Mouse (Mus musculus): ENCODE measurements around the gene Plekhh1. TPM values are rescaled to one million over a fixed set of nuclear protein-coding genes. Genes with fewer than 3 reads are reported as not detected.

The Plekhh1 gene
- total RNA-seq, 1 experiment: 11.2 TPM

- DNase-seq (ENCODE audit: low read depth, low spot score): no peak
- TF ChIP-seq CHD2 (IDR thresholded peaks at IDR 0.05; ENCODE audit: low read depth, low read length) (no peak), HCFC1 (IDR thresholded peaks at IDR 0.05; ENCODE audit: borderline replicate concordance, insufficient read depth, low read length) (no peak), MAFK (IDR thresholded peaks at IDR 0.05; ENCODE audit: insufficient read depth, low read depth, low read length) (no peak), ZC3H11A (IDR thresholded peaks at IDR 0.05; ENCODE audit: borderline replicate concordance, low read depth, low read length) (no peak), ZNF384 (IDR thresholded peaks at IDR 0.05; ENCODE audit: low read depth, low read length) (no peak)
- H3K9ac ChIP-seq (ENCODE audit: insufficient read depth, low read depth, low read length, poor library complexity, severe bottlenecking): no peak overlapping the region
- no peak overlapping the region for H3K27ac ChIP-seq (ENCODE audit: insufficient read depth, low read depth, low read length, poor library complexity, severe bottlenecking)
- peaks cover 0 to 4% of the 10 kb centered on the region in 2 experiments; a peak in 1 of 4 replicates for H3K4me1 ChIP-seq (ENCODE audit: control insufficient read depth in 2 of 2, insufficient read depth in 2 of 2, low read length in 2 of 2, poor library complexity in 1 of 2)
- peaks cover 13% of the 10 kb centered on the region; the same call in 1 of the 2 replicates for H3K36me3 ChIP-seq (ENCODE audit: control insufficient read depth, insufficient read depth, low read length, poor library complexity, severe bottlenecking)
- no peak overlapping the region for H3K4me3 ChIP-seq (ENCODE audit: insufficient read depth in 1 of 2, low read depth in 1 of 2, low read length in 2 of 2, poor library complexity in 1 of 2, severe bottlenecking in 1 of 2)
- no peaks in the 10 kb centered on the region for H3K9me3 ChIP-seq (ENCODE audit: control insufficient read depth, insufficient read depth, low read depth, low read length)
- in situ Hi-C loops (cut with MboI; ENCODE audit: low sequenced_read_pairs in 2 of 2, unreplicated experiment in 2 of 2): no loop called here
Measured at GRCm38 (mm10) chr12:79060134-79060533, 31.2 kb downstream of the Plekhh1 start.

GRCm38 (mm10) chr12:79060766-79061652 lies 32.0 kb downstream of the Plekhh1 start:
- peaks cover 13% of the 10 kb centered on the region; the same call in 1 of the 2 replicates for H3K36me3 ChIP-seq (ENCODE audit: control insufficient read depth, insufficient read depth, low read length, poor library complexity, severe bottlenecking)
- DNase-seq (ENCODE audit: low read depth, low spot score): no peak
- TF ChIP-seq ZC3H11A (IDR thresholded peaks at IDR 0.05; ENCODE audit: borderline replicate concordance, low read depth, low read length) (no peak), CHD2 (IDR thresholded peaks at IDR 0.05; ENCODE audit: low read depth, low read length) (no peak), MAFK (IDR thresholded peaks at IDR 0.05; ENCODE audit: insufficient read depth, low read depth, low read length) (no peak), HCFC1 (IDR thresholded peaks at IDR 0.05; ENCODE audit: borderline replicate concordance, insufficient read depth, low read length) (no peak), ZNF384 (IDR thresholded peaks at IDR 0.05; ENCODE audit: low read depth, low read length) (no peak)
- H3K9ac ChIP-seq (ENCODE audit: insufficient read depth, low read depth, low read length, poor library complexity, severe bottlenecking): no peak overlapping the region
- no peak overlapping the region for H3K27ac ChIP-seq (ENCODE audit: insufficient read depth, low read depth, low read length, poor library complexity, severe bottlenecking)
- H3K4me1 ChIP-seq (ENCODE audit: control insufficient read depth in 2 of 2, insufficient read depth in 2 of 2, low read length in 2 of 2, poor library complexity in 1 of 2): peaks cover 0 to 4% of the 10 kb centered on the region in 2 experiments; a peak in 1 of 4 replicates
- no peaks in the 10 kb centered on the region for H3K9me3 ChIP-seq (ENCODE audit: control insufficient read depth, insufficient read depth, low read depth, low read length)
- in situ Hi-C loops (cut with MboI; ENCODE audit: low sequenced_read_pairs in 2 of 2, unreplicated experiment in 2 of 2): no loop called here
- H3K4me3 ChIP-seq (ENCODE audit: insufficient read depth in 1 of 2, low read depth in 1 of 2, low read length in 2 of 2, poor library complexity in 1 of 2, severe bottlenecking in 1 of 2): no peak overlapping the region

- Histone ChIP-seq H3K36me3 (ENCODE audit: control insufficient read depth, insufficient read depth, low read length, poor library complexity, severe bottlenecking) (peaks cover 27% of the 10 kb centered on the region; the same call in 1 of the 2 replicates), H3K4me1 (ENCODE audit: control insufficient read depth in 2 of 2, insufficient read depth in 2 of 2, low read length in 2 of 2, poor library complexity in 1 of 2) (peaks cover 0 to 4% of the 10 kb centered on the region in 2 experiments; a peak in 1 of 4 replicates), H3K4me3 (ENCODE audit: insufficient read depth in 1 of 2, low read depth in 1 of 2, low read length in 2 of 2, poor library complexity in 1 of 2, severe bottlenecking in 1 of 2) (no peak overlapping the region), H3K9me3 (ENCODE audit: control insufficient read depth, insufficient read depth, low read depth, low read length) (no peaks in the 10 kb centered on the region), H3K9ac (ENCODE audit: insufficient read depth, low read depth, low read length, poor library complexity, severe bottlenecking) (no peak overlapping the region), H3K27ac (ENCODE audit: insufficient read depth, low read depth, low read length, poor library complexity, severe bottlenecking) (no peak overlapping the region)
- DNase-seq (ENCODE audit: low read depth, low spot score): no peak
- no peak for TF ChIP-seq ZC3H11A (IDR thresholded peaks at IDR 0.05; ENCODE audit: borderline replicate concordance, low read depth, low read length)
- TF ChIP-seq MAFK (IDR thresholded peaks at IDR 0.05; ENCODE audit: insufficient read depth, low read depth, low read length): no peak
- no peak for TF ChIP-seq HCFC1 (IDR thresholded peaks at IDR 0.05; ENCODE audit: borderline replicate concordance, insufficient read depth, low read length)
- TF ChIP-seq ZNF384 (IDR thresholded peaks at IDR 0.05; ENCODE audit: low read depth, low read length): no peak
- TF ChIP-seq CHD2 (IDR thresholded peaks at IDR 0.05; ENCODE audit: low read depth, low read length): no peak
- in situ Hi-C loops (cut with MboI; ENCODE audit: low sequenced_read_pairs in 2 of 2, unreplicated experiment in 2 of 2): no loop called here
Measured at GRCm38 (mm10) chr12:79064451-79064850, 35.5 kb downstream of the Plekhh1 start.

- no peak overlapping the region for H3K4me3 ChIP-seq (ENCODE audit: insufficient read depth in 1 of 2, low read depth in 1 of 2, low read length in 2 of 2, poor library complexity in 1 of 2, severe bottlenecking in 1 of 2)
- H3K36me3 ChIP-seq (ENCODE audit: control insufficient read depth, insufficient read depth, low read length, poor library complexity, severe bottlenecking): peaks cover 27% of the 10 kb centered on the region; the same call in 1 of the 2 replicates
- H3K9ac ChIP-seq (ENCODE audit: insufficient read depth, low read depth, low read length, poor library complexity, severe bottlenecking): no peak overlapping the region
- no peaks in the 10 kb centered on the region for H3K9me3 ChIP-seq (ENCODE audit: control insufficient read depth, insufficient read depth, low read depth, low read length)
- in situ Hi-C loops (cut with MboI; ENCODE audit: low sequenced_read_pairs in 2 of 2, unreplicated experiment in 2 of 2): no loop called here
- TF ChIP-seq CHD2 (IDR thresholded peaks at IDR 0.05; ENCODE audit: low read depth, low read length) (no peak), ZC3H11A (IDR thresholded peaks at IDR 0.05; ENCODE audit: borderline replicate concordance, low read depth, low read length) (no peak), MAFK (IDR thresholded peaks at IDR 0.05; ENCODE audit: insufficient read depth, low read depth, low read length) (no peak), ZNF384 (IDR thresholded peaks at IDR 0.05; ENCODE audit: low read depth, low read length) (no peak), HCFC1 (IDR thresholded peaks at IDR 0.05; ENCODE audit: borderline replicate concordance, insufficient read depth, low read length) (no peak)
- no peak overlapping the region for H3K27ac ChIP-seq (ENCODE audit: insufficient read depth, low read depth, low read length, poor library complexity, severe bottlenecking)
- H3K4me1 ChIP-seq (ENCODE audit: control insufficient read depth in 2 of 2, insufficient read depth in 2 of 2, low read length in 2 of 2, poor library complexity in 1 of 2): peaks cover 0 to 4% of the 10 kb centered on the region in 2 experiments; a peak in 1 of 4 replicates
- no peak for DNase-seq (ENCODE audit: low read depth, low spot score)
Measured at GRCm38 (mm10) chr12:79066431-79066830, 37.5 kb downstream of the Plekhh1 start.
